Mouse (Mus musculus): ENCODE measurements around the gene Sipa1l2. TPM values are rescaled to one million over a fixed set of nuclear protein-coding genes. Genes with fewer than 3 reads are reported as not detected.

The Sipa1l2 gene
- polyA plus RNA-seq, 1 experiment from 2014 or later: 14.1 TPM

DNA sequence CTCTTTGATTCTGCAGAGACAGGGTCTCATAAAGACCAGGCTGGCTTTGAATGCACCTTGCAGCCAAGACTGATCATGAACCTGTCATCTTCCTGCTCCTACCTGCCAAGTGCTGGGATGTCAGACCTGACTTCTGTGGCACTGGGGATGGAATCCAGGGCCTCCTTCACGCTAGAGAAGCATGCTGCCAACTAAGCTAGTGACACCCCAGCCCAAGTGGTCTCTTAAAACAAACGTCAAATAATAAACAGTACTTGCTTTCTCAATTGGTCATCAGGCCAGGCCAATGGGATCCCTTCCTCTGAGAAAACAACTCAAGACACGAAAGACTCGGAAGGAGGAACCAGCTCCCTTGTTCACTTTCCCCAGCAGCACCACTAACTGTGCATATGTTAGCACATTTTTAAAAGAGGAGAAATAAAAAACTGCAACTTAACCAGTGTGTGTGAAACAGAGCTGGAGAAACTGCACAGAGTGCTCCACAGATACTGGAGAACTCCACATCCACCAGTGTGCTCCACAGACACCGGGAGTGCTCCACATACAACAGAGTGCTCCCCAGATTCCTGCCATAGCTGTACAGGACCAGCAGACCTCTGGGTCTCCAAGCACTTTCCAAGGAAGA lies 56.3 kb downstream of the Sipa1l2 start:
- Histone ChIP-seq H3K9me3 (ENCODE audit: control insufficient read depth, low read length) (no peaks in the 10 kb centered on the region), H3K4me3 (ENCODE audit: low read depth, low read length) (no peak overlapping the region), H3K9ac (ENCODE audit: low read length) (no peak overlapping the region), H3K27ac (ENCODE audit: low read depth, low read length) (no peak overlapping the region), H3K36me3 (ENCODE audit: control insufficient read depth, insufficient read depth, low read length) (no peaks in the 10 kb centered on the region), H3K4me1 (ENCODE audit: control insufficient read depth, insufficient read depth, low read length) (peaks cover 23% of the 10 kb centered on the region), H3K4me2 (no peak overlapping the region), H3K27me3 (ENCODE audit: control insufficient read depth, insufficient read depth, low read length) (no peaks in the 10 kb centered on the region)
- DNase-seq (ENCODE audit: low spot score, missing footprints) (no peak), ATAC-seq (ENCODE audit: low FRiP score) (no peak; the same call in 1 of the 2 replicates)
- 61% methylated on average over 5 of the region's 5 CpGs for WGBS

DNA sequence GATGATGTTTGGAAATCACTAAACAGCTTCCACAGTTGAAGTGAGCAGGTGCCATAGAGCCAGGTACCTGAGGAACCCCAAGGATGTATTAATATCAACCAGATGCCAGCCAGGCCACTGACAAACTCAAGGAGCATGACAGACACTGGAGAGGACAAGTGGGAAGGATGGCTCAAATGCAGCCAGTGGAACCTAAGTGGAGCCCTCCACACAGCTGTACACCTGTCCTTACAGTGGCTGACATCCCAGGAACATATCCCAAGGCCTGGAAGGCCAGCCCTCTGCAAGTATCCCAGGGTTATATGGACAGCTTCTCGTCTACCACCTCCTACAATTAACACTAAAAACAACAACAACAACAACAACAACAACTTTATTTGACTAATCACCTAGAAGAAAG lies 57.0 kb downstream of the Sipa1l2 start:
- Histone ChIP-seq H3K4me3 (ENCODE audit: low read depth, low read length) (no peak overlapping the region), H3K9ac (ENCODE audit: low read length) (no peak overlapping the region), H3K4me1 (ENCODE audit: control insufficient read depth, insufficient read depth, low read length) (peaks cover 23% of the 10 kb centered on the region), H3K36me3 (ENCODE audit: control insufficient read depth, insufficient read depth, low read length) (no peaks in the 10 kb centered on the region), H3K9me3 (ENCODE audit: control insufficient read depth, low read length) (no peaks in the 10 kb centered on the region), H3K27me3 (ENCODE audit: control insufficient read depth, insufficient read depth, low read length) (no peaks in the 10 kb centered on the region), H3K4me2 (no peak overlapping the region), H3K27ac (ENCODE audit: low read depth, low read length) (no peak overlapping the region)
- WGBS: 85% methylated on average over 1 of the region's 1 CpGs
- no peak for ATAC-seq (ENCODE audit: low FRiP score)
- no peak for DNase-seq (ENCODE audit: low spot score, missing footprints)

DNA sequence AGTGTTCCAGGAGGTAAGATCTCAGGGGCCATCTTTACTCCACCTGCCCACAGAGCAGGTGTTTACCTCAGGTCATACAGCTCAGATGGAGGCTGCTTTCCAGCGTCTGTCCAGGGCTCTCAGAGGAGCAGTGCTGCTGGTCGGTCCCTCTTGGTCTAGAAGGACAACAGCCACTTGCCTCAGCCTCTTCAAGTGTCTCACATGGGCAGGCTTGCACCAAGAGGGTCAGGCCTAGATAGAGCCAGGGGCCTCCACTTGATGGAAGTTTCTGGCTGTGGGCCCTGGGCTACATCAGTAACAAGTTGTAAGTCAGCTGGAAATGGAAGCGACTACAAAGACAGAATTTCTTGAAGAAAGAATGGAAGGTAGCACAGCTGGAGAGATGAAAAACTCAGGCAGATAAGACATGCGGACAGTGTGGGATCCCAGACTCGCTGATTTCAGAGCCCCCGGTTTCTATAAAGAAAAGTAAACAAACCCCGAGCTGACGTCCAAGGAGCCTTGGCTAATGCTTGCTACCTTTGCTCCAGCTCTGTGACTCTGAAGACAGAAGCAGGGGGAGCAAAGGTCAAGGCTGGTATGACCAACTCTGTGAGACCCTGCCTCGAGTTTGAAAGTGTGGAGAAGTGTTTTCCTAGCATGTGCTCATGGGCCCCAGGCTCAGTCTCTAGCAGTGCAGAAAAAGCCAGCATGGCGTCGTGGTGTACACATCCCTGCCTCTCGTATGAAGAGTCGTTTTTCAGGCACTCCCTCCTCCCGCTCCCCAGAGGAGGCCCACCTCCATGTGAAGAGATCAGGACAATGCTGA lies 58.5 kb downstream of the Sipa1l2 start:
- Histone ChIP-seq H3K27me3 (ENCODE audit: control insufficient read depth, insufficient read depth, low read length) (no peaks in the 10 kb centered on the region), H3K36me3 (ENCODE audit: control insufficient read depth, insufficient read depth, low read length) (no peaks in the 10 kb centered on the region), H3K9me3 (ENCODE audit: control insufficient read depth, low read length) (no peaks in the 10 kb centered on the region), H3K27ac (ENCODE audit: low read depth, low read length) (no peak overlapping the region), H3K4me1 (ENCODE audit: control insufficient read depth, insufficient read depth, low read length) (peaks cover 20% of the 10 kb centered on the region), H3K4me2 (no peak overlapping the region), H3K9ac (ENCODE audit: low read length) (no peak overlapping the region), H3K4me3 (ENCODE audit: low read depth, low read length) (no peak overlapping the region)
- 66% methylated on average over 14 of the region's 14 CpGs for WGBS
- no peak for ATAC-seq (ENCODE audit: low FRiP score)
- no peak for DNase-seq (ENCODE audit: low spot score, missing footprints)

DNA sequence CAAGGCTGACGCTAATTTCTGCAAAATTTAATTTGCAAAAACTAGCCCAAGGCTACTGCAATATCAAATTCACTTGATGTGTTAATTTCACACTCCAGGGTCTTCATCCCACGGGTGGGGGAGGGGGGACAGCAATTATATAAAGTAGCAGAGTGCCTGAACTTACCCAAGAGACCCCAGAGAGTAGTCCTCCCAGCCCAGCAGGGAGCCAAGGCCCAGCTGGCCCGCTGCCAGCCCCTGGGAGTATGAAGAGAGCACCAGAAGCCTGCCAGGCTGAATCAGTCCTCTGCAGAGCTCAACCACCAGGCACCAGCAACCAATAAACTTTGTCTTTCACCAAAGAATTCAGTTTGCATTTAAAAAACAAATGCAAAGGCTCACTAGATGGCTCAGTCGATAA lies 59.8 kb downstream of the Sipa1l2 start:
- Histone ChIP-seq H3K9ac (ENCODE audit: low read length) (no peak overlapping the region), H3K4me1 (ENCODE audit: control insufficient read depth, insufficient read depth, low read length) (peaks cover 21% of the 10 kb centered on the region), H3K4me2 (no peak overlapping the region), H3K4me3 (ENCODE audit: low read depth, low read length) (no peak overlapping the region), H3K27ac (ENCODE audit: low read depth, low read length) (no peak overlapping the region; the same call in 1 of the 2 replicates), H3K27me3 (ENCODE audit: control insufficient read depth, insufficient read depth, low read length) (no peaks in the 10 kb centered on the region), H3K36me3 (ENCODE audit: control insufficient read depth, insufficient read depth, low read length) (no peaks in the 10 kb centered on the region), H3K9me3 (ENCODE audit: control insufficient read depth, low read length) (no peaks in the 10 kb centered on the region)
- 38% methylated on average over 4 of the region's 4 CpGs for WGBS
- ATAC-seq (ENCODE audit: low FRiP score) (no peak), DNase-seq (ENCODE audit: low spot score, missing footprints) (no peak)

DNA sequence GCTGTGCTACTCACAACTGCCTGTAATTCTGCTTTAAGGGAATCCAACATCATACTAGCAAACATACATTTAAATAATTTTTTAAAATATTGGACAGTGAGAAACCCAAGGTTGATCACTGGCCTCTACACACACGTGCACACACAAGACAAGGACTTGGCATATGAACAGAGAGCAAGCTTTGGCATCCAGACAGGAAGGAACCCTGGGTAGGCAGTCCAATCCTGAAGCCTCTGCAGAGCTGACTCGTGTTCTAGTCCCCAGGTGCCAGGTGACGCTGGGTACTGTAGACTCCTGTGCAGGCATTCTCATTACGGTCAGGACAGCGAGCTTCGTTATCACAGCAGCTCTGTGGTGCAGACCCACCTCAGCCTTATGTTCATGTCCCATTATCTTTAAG lies 60.4 kb downstream of the Sipa1l2 start:
- no peak for ATAC-seq (ENCODE audit: low FRiP score)
- WGBS: 90% methylated on average over 6 of the region's 6 CpGs
- H3K4me1 ChIP-seq (ENCODE audit: control insufficient read depth, insufficient read depth, low read length): peaks cover 25% of the 10 kb centered on the region

DNA sequence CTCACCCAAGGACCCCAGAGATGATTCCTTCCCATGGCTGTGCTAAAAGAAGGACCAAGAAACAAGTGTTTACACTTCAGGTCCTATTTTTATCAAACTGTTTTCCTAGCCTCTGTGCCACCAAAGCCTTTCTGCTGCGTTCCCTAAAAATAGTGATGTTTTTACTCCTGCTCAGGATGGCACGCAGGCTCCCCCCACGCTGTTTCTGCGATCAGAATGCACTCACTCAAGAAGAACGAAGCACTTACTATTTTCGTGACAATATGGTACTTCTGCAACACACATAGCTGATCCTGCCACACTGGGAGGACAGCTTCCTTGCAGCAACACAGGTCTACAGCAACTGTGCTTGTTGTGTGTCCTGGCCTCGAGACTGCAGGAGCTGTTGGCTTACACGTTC lies 62.3 kb downstream of the Sipa1l2 start:
- no peaks in the 10 kb centered on the region for H3K9me3 ChIP-seq (ENCODE audit: control insufficient read depth, low read length)
- H3K9ac ChIP-seq (ENCODE audit: low read length): no peak overlapping the region
- DNase-seq (ENCODE audit: low spot score, missing footprints): no peak
- H3K4me3 ChIP-seq (ENCODE audit: low read depth, low read length): no peak overlapping the region
- no peak overlapping the region for H3K4me2 ChIP-seq
- no peaks in the 10 kb centered on the region for H3K27me3 ChIP-seq (ENCODE audit: control insufficient read depth, insufficient read depth, low read length)
- no peak for ATAC-seq (ENCODE audit: low FRiP score)
- H3K36me3 ChIP-seq (ENCODE audit: control insufficient read depth, insufficient read depth, low read length): no peaks in the 10 kb centered on the region
- H3K27ac ChIP-seq (ENCODE audit: low read depth, low read length): no peak overlapping the region
- WGBS: 72% methylated on average over 8 of the region's 8 CpGs
- H3K4me1 ChIP-seq (ENCODE audit: control insufficient read depth, insufficient read depth, low read length): peaks cover 19% of the 10 kb centered on the region

More for the DNA sequence above, 60.4 kb downstream of the Sipa1l2 start:
- Histone ChIP-seq H3K4me3 (ENCODE audit: low read depth, low read length) (no peak overlapping the region), H3K27me3 (ENCODE audit: control insufficient read depth, insufficient read depth, low read length) (no peaks in the 10 kb centered on the region), H3K4me2 (no peak overlapping the region), H3K36me3 (ENCODE audit: control insufficient read depth, insufficient read depth, low read length) (no peaks in the 10 kb centered on the region), H3K27ac (ENCODE audit: low read depth, low read length) (no peak overlapping the region; the same call in 1 of the 2 replicates), H3K9ac (ENCODE audit: low read length) (no peak overlapping the region), H3K9me3 (ENCODE audit: control insufficient read depth, low read length) (no peaks in the 10 kb centered on the region)
- no peak for DNase-seq (ENCODE audit: low spot score, missing footprints)

DNA sequence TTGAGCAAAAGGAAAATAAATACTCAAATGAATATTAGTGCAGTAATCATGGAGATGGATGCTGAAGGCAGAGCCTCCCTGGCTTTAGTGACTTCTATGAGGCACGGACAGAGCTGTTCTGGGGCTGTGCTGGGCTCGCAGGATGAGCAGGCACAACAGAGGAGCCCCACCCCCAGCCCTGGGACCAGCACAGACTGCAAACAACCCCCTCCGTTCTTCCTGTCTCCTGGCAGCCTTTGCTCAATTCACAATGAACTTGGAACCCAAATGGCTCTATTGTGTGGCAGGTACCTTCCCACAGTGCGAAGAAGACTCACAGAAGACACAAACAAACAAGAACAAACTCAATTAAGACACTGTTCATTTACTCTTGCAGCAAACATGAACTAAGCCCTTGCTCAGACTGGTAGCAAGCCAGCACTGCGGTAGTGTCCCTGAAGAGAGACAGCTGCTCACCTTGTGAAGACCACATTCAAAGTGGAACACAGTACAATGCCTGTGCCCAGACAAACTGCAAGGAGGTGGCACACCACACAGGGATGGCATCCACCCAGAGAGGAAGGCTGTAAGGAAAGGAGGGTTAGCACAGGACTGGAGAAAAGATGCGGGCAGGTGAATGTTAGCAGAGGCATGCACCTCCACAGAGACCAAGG lies 64.9 kb downstream of the Sipa1l2 start:
- Histone ChIP-seq H3K4me3 (ENCODE audit: low read depth, low read length) (no peak overlapping the region), H3K4me1 (ENCODE audit: control insufficient read depth, insufficient read depth, low read length) (peaks cover 11% of the 10 kb centered on the region), H3K36me3 (ENCODE audit: control insufficient read depth, insufficient read depth, low read length) (no peaks in the 10 kb centered on the region), H3K27ac (ENCODE audit: low read depth, low read length) (no peak overlapping the region; the same call in 1 of the 2 replicates), H3K9ac (ENCODE audit: low read length) (no peak overlapping the region; the same call in 1 of the 2 replicates), H3K27me3 (ENCODE audit: control insufficient read depth, insufficient read depth, low read length) (no peaks in the 10 kb centered on the region), H3K4me2 (no peak overlapping the region), H3K9me3 (ENCODE audit: control insufficient read depth, low read length) (no peaks in the 10 kb centered on the region)
- ATAC-seq (ENCODE audit: low FRiP score) (0 out of 2 replicates have a peak, but pooled peaks have one; percentile 35), DNase-seq (ENCODE audit: low spot score, missing footprints) (no peak)
- 39% methylated on average over 6 of the region's 6 CpGs for WGBS

DNA sequence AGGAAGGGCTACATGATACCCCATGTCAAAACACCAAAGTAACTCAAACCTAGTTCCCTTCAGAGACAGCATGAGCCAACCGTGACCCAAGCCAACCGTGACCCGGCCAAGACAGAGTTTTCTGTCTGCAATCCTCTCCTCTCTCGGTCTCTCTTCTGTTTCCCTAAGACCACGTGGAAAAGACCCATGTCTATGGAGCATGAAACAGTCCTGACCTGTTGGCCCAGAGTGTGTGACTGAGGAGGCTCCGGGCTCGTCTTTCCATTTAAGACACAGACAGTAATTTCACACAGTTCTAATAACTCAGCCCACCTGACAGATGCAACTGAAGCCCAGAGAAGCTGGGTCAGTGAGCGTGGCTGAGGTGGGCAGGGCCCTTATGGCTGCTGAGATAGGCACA lies 65.8 kb downstream of the Sipa1l2 start:
- H3K4me2 ChIP-seq: no peak overlapping the region
- no peaks in the 10 kb centered on the region for H3K27me3 ChIP-seq (ENCODE audit: control insufficient read depth, insufficient read depth, low read length)
- no peak overlapping the region for H3K9ac ChIP-seq (ENCODE audit: low read length)
- ATAC-seq (ENCODE audit: low FRiP score): no peak
- H3K36me3 ChIP-seq (ENCODE audit: control insufficient read depth, insufficient read depth, low read length): no peaks in the 10 kb centered on the region
- H3K27ac ChIP-seq (ENCODE audit: low read depth, low read length): no peak overlapping the region
- 88% methylated on average over 8 of the region's 8 CpGs for WGBS
- H3K4me3 ChIP-seq (ENCODE audit: low read depth, low read length): no peak overlapping the region
- H3K4me1 ChIP-seq (ENCODE audit: control insufficient read depth, insufficient read depth, low read length): peaks cover 10% of the 10 kb centered on the region
- H3K9me3 ChIP-seq (ENCODE audit: control insufficient read depth, low read length): no peaks in the 10 kb centered on the region
- no peak for DNase-seq (ENCODE audit: low spot score, missing footprints)

DNA sequence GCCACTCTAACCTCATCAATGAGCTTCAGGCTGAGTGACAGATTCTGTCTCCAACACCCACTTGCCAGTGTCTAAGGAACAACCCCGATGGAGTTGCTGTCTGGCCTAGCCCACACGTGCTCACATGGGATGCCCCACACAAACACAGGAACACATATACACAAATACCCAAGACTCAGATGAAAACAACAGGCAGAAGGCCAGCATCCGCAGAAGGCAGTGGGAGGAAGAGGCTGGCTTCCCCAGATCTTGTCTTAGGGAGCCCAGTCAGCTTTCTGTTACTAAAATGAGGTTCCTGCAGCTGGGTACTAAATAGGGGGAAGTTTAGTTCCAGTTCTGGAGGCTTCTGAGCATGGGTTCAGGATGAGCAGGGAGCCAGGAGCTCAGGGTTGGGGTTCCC lies 66.8 kb downstream of the Sipa1l2 start:
- H3K36me3 ChIP-seq (ENCODE audit: control insufficient read depth, insufficient read depth, low read length): no peaks in the 10 kb centered on the region
- H3K27me3 ChIP-seq (ENCODE audit: control insufficient read depth, insufficient read depth, low read length): no peaks in the 10 kb centered on the region
- WGBS: 91% methylated on average over 3 of the region's 3 CpGs
- peaks cover 16% of the 10 kb centered on the region for H3K4me1 ChIP-seq (ENCODE audit: control insufficient read depth, insufficient read depth, low read length)
- H3K4me2 ChIP-seq: no peak overlapping the region
- H3K4me3 ChIP-seq (ENCODE audit: low read depth, low read length): no peak overlapping the region
- no peak overlapping the region for H3K9ac ChIP-seq (ENCODE audit: low read length)
- no peak for DNase-seq (ENCODE audit: low spot score, missing footprints)
- H3K9me3 ChIP-seq (ENCODE audit: control insufficient read depth, low read length): no peaks in the 10 kb centered on the region
- no peak for ATAC-seq (ENCODE audit: low FRiP score)
- no peak overlapping the region for H3K27ac ChIP-seq (ENCODE audit: low read depth, low read length)

All from midbrain, embryonic 11.5 days (tissue).